Mouse (Mus musculus) liver, embryonic 16.5 days (tissue): ENCODE measurements around the gene Nutm1. TPM values are rescaled to one million over a fixed set of nuclear protein-coding genes. Genes with fewer than 3 reads are reported as not detected.

Source experiments
- ATAC-seq: fragments of 200-750 bp; cut with Nextera tagmentation; 2 replicates; pipeline ENCODE4 v1.8.0; 2017; ENCODE audit warnings: low read depth, mild to moderate bottlenecking, moderate number of reproducible peaks, moderate library complexity
- H3K27ac ChIP-seq: fragments of 300-500 bp; sonication (generic); 2 replicates; pipeline ENCODE4 v1.5.1; 2014; ENCODE audit warnings: mild to moderate bottlenecking, low read length
- H3K27me3 ChIP-seq: fragments of 300-500 bp; sonication (generic); 2 replicates; pipeline ENCODE4 v1.6.1; 2014; ENCODE audit warnings: low read depth, low read length, mixed read lengths; ENCODE audit not compliant: control insufficient read depth, insufficient read depth
- H3K36me3 ChIP-seq: fragments of 300-500 bp; sonication (generic); 2 replicates; pipeline ENCODE4 v1.6.1; 2014; ENCODE audit warnings: mild to moderate bottlenecking; ENCODE audit not compliant: control insufficient read depth, insufficient read depth
- H3K4me1 ChIP-seq: fragments of 300-500 bp; sonication (generic); 2 replicates; pipeline ENCODE4 v1.6.1; 2014; ENCODE audit warnings: low read depth, low read length, mixed read lengths; ENCODE audit not compliant: control insufficient read depth
- H3K4me2 ChIP-seq: fragments of 300-500 bp; sonication (generic); 2 replicates; pipeline ENCODE4 v1.6.1; 2014; ENCODE audit warnings: low read depth, low read length, mixed read lengths
- H3K4me3 ChIP-seq: fragments of 300-500 bp; sonication (generic); 2 replicates; pipeline ENCODE4 v1.5.1; 2014; ENCODE audit warnings: low read depth, mild to moderate bottlenecking, low read length
- H3K9ac ChIP-seq: fragments of 300-500 bp; sonication (generic); 2 replicates; pipeline ENCODE4 v1.6.1; 2014; ENCODE audit warnings: low read depth, low read length
- H3K9me3 ChIP-seq: fragments of 300-500 bp; sonication (generic); replicated peaks from 2 replicates; pipeline ENCODE4 v1.6.1; 2016; ENCODE audit warnings: low read length; ENCODE audit not compliant: control insufficient read depth
- whole genome bisulfite sequencing: fragments of 180-500 bp; shearing (Covaris S2); extraction: QIAGEN DNeasy Blood & Tissue Kit; methylation state at CpG from one replicate; pipeline ENCODE4 v1.1.7; 2014; ENCODE audit not compliant: insufficient replicate concordance; 5-methylcytosine and 5-hydroxymethylcytosine counted together
- polyA plus RNA-seq: library from polyadenylated mRNA; unstranded; fragments of >200 nt; fragmentation: Nextera tagmentation; extraction: Ambion mirVana; gene quantifications from 2 replicates; pipeline ENCODE4 v1.2.1, GENCODE M21; 2015

The Nutm1 gene
- polyA plus RNA-seq, 1 experiment from 2014 or later, result not detected

DNA sequence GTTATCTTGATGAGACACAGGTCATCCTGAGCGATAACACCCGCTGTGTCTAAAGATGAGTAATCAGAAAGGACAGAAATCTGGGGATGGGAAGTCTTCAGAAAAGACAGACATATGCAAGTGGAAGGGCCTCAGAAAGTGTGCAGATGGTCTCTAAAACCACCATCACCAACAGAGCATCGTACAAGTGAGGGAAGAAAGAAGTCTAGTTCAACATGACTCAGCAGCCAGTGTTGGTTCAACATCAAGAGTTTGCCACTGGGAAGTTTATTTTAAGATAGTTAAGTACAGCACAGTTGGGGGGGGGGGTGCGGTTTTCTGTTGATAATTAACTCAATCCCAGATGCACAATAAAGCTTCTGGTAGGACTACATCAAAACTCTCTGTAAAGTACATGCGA, 38.2 kb downstream of the Nutm1 start:
- H3K9ac ChIP-seq, result no peak overlapping the region
- no peaks in the 10 kb centered on the region for H3K9me3 ChIP-seq
- H3K4me2 ChIP-seq, result no peak overlapping the region
- no peak overlapping the region for H3K4me3 ChIP-seq
- H3K4me1 ChIP-seq, result no peaks in the 10 kb centered on the region
- 39% methylated on average over 5 of the region's 5 CpGs for WGBS
- no peak overlapping the region for H3K27ac ChIP-seq
- H3K36me3 ChIP-seq, result no peaks in the 10 kb centered on the region
- ATAC-seq, result no peak
- H3K27me3 ChIP-seq, result no peaks in the 10 kb centered on the region

DNA sequence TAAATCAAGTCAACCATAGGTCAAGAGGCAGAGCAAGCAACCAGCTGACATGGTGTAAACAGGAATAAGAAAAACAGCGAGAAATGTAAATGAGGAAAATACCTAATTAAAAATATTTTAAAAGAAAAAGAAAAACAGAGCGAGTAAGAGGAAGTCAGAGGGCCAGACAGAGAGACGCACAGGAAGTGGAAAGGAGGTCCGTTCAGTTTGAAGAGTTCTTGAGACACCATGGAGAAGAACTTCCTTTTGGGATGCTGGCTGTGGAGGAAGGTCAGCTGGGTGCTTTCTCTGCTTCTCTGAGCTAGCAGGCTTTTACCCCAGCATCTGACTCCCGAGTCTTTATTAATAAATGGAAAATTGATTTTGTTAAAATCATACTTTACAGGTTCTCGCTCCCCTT, 41.5 kb downstream of the Nutm1 start:
- WGBS, result 36% methylated on average over 6 of the region's 6 CpGs
- H3K4me3 ChIP-seq, result no peak overlapping the region
- no peaks in the 10 kb centered on the region for H3K27me3 ChIP-seq
- H3K9ac ChIP-seq, result no peak overlapping the region
- H3K9me3 ChIP-seq, result no peaks in the 10 kb centered on the region
- H3K4me1 ChIP-seq, result no peaks in the 10 kb centered on the region
- ATAC-seq, result no peak
- H3K36me3 ChIP-seq, result no peaks in the 10 kb centered on the region
- H3K27ac ChIP-seq, result no peak overlapping the region
- H3K4me2 ChIP-seq, result no peak overlapping the region

DNA sequence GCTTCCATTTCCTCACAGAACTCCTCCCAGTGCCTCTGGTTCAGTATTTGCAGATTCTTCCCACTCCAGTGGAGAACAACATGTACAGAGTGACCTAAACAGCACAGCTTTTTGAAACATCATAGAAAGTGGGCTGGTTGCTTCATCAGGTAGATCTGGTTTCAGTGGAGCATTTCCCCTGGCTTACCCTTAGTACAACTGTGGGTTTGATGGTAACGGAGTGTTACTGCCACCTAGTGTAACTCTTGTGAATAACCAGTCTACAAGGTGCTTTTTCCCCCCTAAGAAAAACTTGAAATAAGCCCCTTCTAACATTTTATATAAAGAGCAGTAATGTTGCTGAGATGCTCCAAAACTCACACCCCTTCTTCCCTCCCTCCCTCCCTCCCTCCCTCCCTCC, 43.1 kb downstream of the Nutm1 start:
- Histone ChIP-seq H3K36me3 (no peaks in the 10 kb centered on the region), H3K9me3 (no peaks in the 10 kb centered on the region), H3K9ac (no peak overlapping the region), H3K27me3 (no peaks in the 10 kb centered on the region), H3K4me2 (no peak overlapping the region), H3K4me1 (no peaks in the 10 kb centered on the region), H3K4me3 (no peak overlapping the region), H3K27ac (no peak overlapping the region)
- no peak for ATAC-seq
- WGBS, result 14% methylated on average over 1 of the region's 1 CpGs

DNA sequence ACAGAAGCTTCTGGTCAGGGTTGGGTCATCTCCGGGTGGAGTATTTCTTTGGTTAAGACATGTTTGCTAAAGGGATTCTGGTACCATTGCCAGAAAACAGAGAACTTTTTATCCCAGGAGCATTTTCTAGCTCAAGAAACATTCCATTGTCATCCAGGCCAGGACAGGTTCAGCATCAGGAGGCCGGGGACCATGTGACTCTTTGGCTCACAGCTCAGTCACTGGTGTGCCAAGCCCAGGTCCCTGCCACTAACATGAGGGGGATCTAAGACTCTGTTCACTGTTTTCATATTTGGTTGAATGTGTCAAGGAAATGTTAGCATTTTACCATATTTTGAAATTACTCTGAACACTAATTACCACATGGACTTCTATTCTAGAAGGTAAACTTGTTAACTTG, 48.4 kb downstream of the Nutm1 start:
- no peaks in the 10 kb centered on the region for H3K9me3 ChIP-seq
- H3K27me3 ChIP-seq, result no peaks in the 10 kb centered on the region
- H3K4me2 ChIP-seq, result no peak overlapping the region
- H3K36me3 ChIP-seq, result no peaks in the 10 kb centered on the region
- no peak for ATAC-seq
- 55% methylated on average over 2 of the region's 2 CpGs for WGBS
- H3K27ac ChIP-seq, result no peak overlapping the region
- no peak overlapping the region for H3K4me3 ChIP-seq
- H3K4me1 ChIP-seq, result no peaks in the 10 kb centered on the region
- no peak overlapping the region for H3K9ac ChIP-seq

DNA sequence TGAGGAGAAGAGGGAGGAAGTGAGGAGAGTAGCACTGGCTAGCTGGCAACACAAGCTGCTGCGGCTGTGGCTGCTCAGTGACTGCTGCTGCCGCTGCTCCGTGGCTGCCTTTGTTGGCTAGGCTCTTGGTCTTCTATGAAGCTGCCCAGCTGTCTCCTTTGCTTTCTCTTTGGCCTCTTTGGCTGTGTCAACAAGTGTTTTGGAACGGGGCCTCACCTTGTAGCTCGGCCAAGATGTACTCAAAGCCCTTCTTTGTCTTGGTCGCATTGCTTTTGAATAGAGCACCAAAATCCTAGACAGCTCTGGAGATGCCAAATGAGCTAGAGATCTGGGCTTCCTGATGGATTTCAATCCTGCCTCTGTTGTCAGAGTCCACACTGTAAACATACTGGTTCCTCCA, 48.9 kb downstream of the Nutm1 start:
- no peak overlapping the region for H3K4me3 ChIP-seq
- H3K36me3 ChIP-seq, result no peaks in the 10 kb centered on the region
- ATAC-seq, result no peak
- no peaks in the 10 kb centered on the region for H3K27me3 ChIP-seq
- H3K9me3 ChIP-seq, result no peaks in the 10 kb centered on the region
- WGBS, result 60% methylated on average over 6 of the region's 6 CpGs
- no peak overlapping the region for H3K27ac ChIP-seq
- H3K4me1 ChIP-seq, result no peaks in the 10 kb centered on the region
- H3K4me2 ChIP-seq, result no peak overlapping the region
- H3K9ac ChIP-seq, result no peak overlapping the region

DNA sequence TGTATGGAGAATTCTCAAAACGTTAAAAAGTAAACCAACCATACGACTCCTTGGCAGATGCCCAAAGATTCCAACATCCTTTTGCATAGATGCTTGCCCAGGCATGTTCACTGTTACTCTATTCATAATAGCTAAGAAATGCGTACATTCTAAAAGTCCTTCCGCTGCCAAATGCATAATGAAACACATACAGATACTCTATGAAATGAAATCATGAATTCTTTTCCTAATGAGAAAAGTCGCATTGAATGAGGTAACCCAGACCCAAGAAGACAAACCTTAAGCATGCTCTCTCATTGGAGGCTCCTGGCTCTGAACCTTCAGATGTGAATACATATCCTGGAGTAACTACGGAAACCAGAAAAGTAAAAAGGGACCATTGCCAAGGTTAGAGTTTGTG, 56.0 kb downstream of the Nutm1 start:
- 63% methylated on average over 6 of the region's 6 CpGs for WGBS
- H3K9me3 ChIP-seq, result no peaks in the 10 kb centered on the region
- ATAC-seq, result no peak
- no peak overlapping the region for H3K4me2 ChIP-seq
- H3K27me3 ChIP-seq, result no peaks in the 10 kb centered on the region
- no peak overlapping the region for H3K27ac ChIP-seq
- H3K4me1 ChIP-seq, result no peaks in the 10 kb centered on the region
- no peak overlapping the region for H3K9ac ChIP-seq
- H3K36me3 ChIP-seq, result no peaks in the 10 kb centered on the region
- no peak overlapping the region for H3K4me3 ChIP-seq

Other genes starting within 250 kb of the Nutm1 start
- not detected in 2 replicates for gene Olfr1310, start 246.6 kb downstream of the Nutm1 start, polyA plus RNA-seq
- not detected in 2 replicates for gene Olfr1311, start 234.9 kb downstream of the Nutm1 start, polyA plus RNA-seq
- not detected in 2 replicates for gene Olfr1312, start 209.1 kb downstream of the Nutm1 start, polyA plus RNA-seq
- gene Olfr1313, start 181.4 kb downstream of the Nutm1 start, polyA plus RNA-seq, result not detected in 2 replicates
- not detected in 2 replicates for gene Olfr1314, start 162.5 kb downstream of the Nutm1 start, polyA plus RNA-seq
- gene Olfr1315-ps1, start 143.9 kb downstream of the Nutm1 start, polyA plus RNA-seq, result not detected in 2 replicates
- gene Olfr1316, start 124.3 kb downstream of the Nutm1 start, polyA plus RNA-seq, result not detected in 2 replicates
- not detected in 2 replicates for gene Olfr1317, start 119.0 kb downstream of the Nutm1 start, polyA plus RNA-seq
- not detected in 2 replicates for gene Olfr1318, start 105.1 kb downstream of the Nutm1 start, polyA plus RNA-seq
- 1.5 and 2.2 TPM in 2 replicates for gene Lpcat4, start 19.8 kb downstream of the Nutm1 start, polyA plus RNA-seq
- 102 and 116 TPM in 2 replicates for gene Nop10, start 2.6 kb upstream of the Nutm1 start, polyA plus RNA-seq
- 4.4 and 5.3 TPM in 2 replicates for gene Slc12a6, start 6.5 kb upstream of the Nutm1 start, polyA plus RNA-seq
- not detected in 2 replicates for gene Gm21985, start 7.0 kb upstream of the Nutm1 start, polyA plus RNA-seq
- gene Emc4, start 108.7 kb upstream of the Nutm1 start, polyA plus RNA-seq, result 40.0 and 40.7 TPM in 2 replicates
- 14.4 and 17.1 TPM in 2 replicates for gene Katnbl1, start 119.9 kb upstream of the Nutm1 start, polyA plus RNA-seq
- gene Emc7, start 195.7 kb upstream of the Nutm1 start, polyA plus RNA-seq, result 12.9 and 13.2 TPM in 2 replicates
- not detected in 2 replicates for gene Chrm5, start 221.5 kb upstream of the Nutm1 start, polyA plus RNA-seq
- gene Aven, start 233.7 kb upstream of the Nutm1 start, polyA plus RNA-seq, result 3.4 and 3.7 TPM in 2 replicates